Mouse (Mus musculus) liver, adult 2 months (tissue): ENCODE data around the gene Lrrc1.

Experiments
- CTCF ChIP-seq: fragments of 200-500 bp; IDR thresholded peaks from 2 replicates; pipeline ENCODE4 v1.5.1; 2011; ENCODE audit warnings: low read depth, low read length, control low read depth
- POLR2A ChIP-seq: fragments of 200-500 bp; IDR thresholded peaks from 2 replicates; pipeline ENCODE4 v1.6.1; 2011; ENCODE audit warnings: low read length, control low read depth; ENCODE audit not compliant: insufficient read depth; ENCODE audit errors: extremely low read depth

GRCm38 (mm10) chr9:77589496-77589895 is 44.8 kb upstream of the Lrrc1 start:
- TF ChIP-seq POLR2A (no peak), CTCF (no peak)
